Mouse (Mus musculus) myocyte (in vitro differentiated cells): ENCODE measurements around the gene Dnah8. TPM values are rescaled to one million over a fixed set of nuclear protein-coding genes. Genes with fewer than 3 reads are reported as not detected.

ENCODE experiments used
- H3K27me3 ChIP-seq: one replicate; pipeline ENCODE4 v1.6.1; 2011; ENCODE audit not compliant: control insufficient read depth, insufficient read depth, insufficient read length
- H3K36me3 ChIP-seq: one replicate; pipeline ENCODE4 v1.6.1; 2011; ENCODE audit not compliant: control insufficient read depth, insufficient read depth
- H3K4me2 ChIP-seq: one replicate; pipeline ENCODE4 v1.6.1; 2011; ENCODE audit warnings: low read depth, control low read depth
- H3K4me3 ChIP-seq: one replicate; pipeline ENCODE4 v1.5.1; 2011; ENCODE audit warnings: mild to moderate bottlenecking, control low read depth, moderate library complexity
- H3K79me2 ChIP-seq: one replicate; pipeline ENCODE4 v1.6.1; 2011; ENCODE audit not compliant: control insufficient read depth, insufficient read depth
- H3ac ChIP-seq: one replicate; pipeline ENCODE4 v1.6.1; 2011; ENCODE audit not compliant: control insufficient read depth, insufficient read length
- CEBPB ChIP-seq: IDR thresholded peaks from 2 replicates; pipeline ENCODE4 v1.6.1; 2011; ENCODE audit warnings: mild to moderate bottlenecking, moderate library complexity; ENCODE audit not compliant: poor library complexity, insufficient read depth, severe bottlenecking
- E2F4 ChIP-seq: IDR thresholded peaks from one replicate; pipeline ENCODE4 v1.6.1; 2011; ENCODE audit warnings: mild to moderate bottlenecking, control low read depth, moderate library complexity; ENCODE audit not compliant: insufficient read depth
- MAX ChIP-seq: IDR thresholded peaks from one replicate; pipeline ENCODE4 v1.6.1; 2011; ENCODE audit warnings: low read depth, mild to moderate bottlenecking, control low read depth
- MYOD1 ChIP-seq, 3 experiments: IDR thresholded peaks; one replicate each; pipeline ENCODE4 v1.6.1; 2011; ENCODE audit warnings: control low read depth in 2 of 3, low read depth in 2 of 3, mild to moderate bottlenecking in 2 of 3, moderate library complexity in 1 of 3; ENCODE audit not compliant: insufficient read length in 2 of 3, control insufficient read depth in 1 of 3
- MYOG ChIP-seq, 3 experiments: IDR thresholded peaks; one replicate each; pipeline ENCODE4 v1.6.1; 2011; ENCODE audit warnings: control low read depth in 2 of 3, low read depth in 2 of 3, mild to moderate bottlenecking in 2 of 3; ENCODE audit not compliant: insufficient read length in 2 of 3, control insufficient read depth in 1 of 3, insufficient read depth in 1 of 3
- POLR2A ChIP-seq: IDR thresholded peaks from one replicate; pipeline ENCODE4 v1.6.1; 2011; ENCODE audit warnings: low read depth, mild to moderate bottlenecking, control low read depth, moderate library complexity; ENCODE audit not compliant: insufficient read length
- POLR2AphosphoS2 ChIP-seq: IDR thresholded peaks from one replicate; pipeline ENCODE4 v1.6.1; 2011; ENCODE audit warnings: low read depth, control low read depth; ENCODE audit not compliant: insufficient read length
- REST ChIP-seq: IDR thresholded peaks from one replicate; pipeline ENCODE4 v1.6.1; 2011; ENCODE audit warnings: mild to moderate bottlenecking, control low read depth, moderate library complexity; ENCODE audit not compliant: insufficient read depth, insufficient read length
- SRF ChIP-seq: IDR thresholded peaks from one replicate; pipeline ENCODE4 v1.6.1; 2011; ENCODE audit warnings: low read depth; ENCODE audit not compliant: control insufficient read depth, insufficient read length
- TCF12 ChIP-seq: IDR thresholded peaks from one replicate; pipeline ENCODE4 v1.6.1; 2011; ENCODE audit warnings: mild to moderate bottlenecking, control low read depth; ENCODE audit not compliant: poor library complexity, insufficient read depth, severe bottlenecking
- TCF3 ChIP-seq: IDR thresholded peaks from one replicate; pipeline ENCODE4 v1.6.1; 2011; ENCODE audit warnings: low read depth, control low read depth; ENCODE audit not compliant: insufficient read length
- USF1 ChIP-seq: IDR thresholded peaks from one replicate; pipeline ENCODE4 v1.6.1; 2011; ENCODE audit warnings: low read depth, mild to moderate bottlenecking, control low read depth, moderate library complexity
- polyA plus RNA-seq: library from polyadenylated mRNA; unstranded; fragments of >200 nt; fragmentation: generic; extraction: Trizol; gene quantifications from one replicate; pipeline ENCODE4 v1.2.1, GENCODE M21; 2012; ENCODE audit warnings: missing spikeins

Dnah8 gene
- polyA plus RNA-seq, 1 experiment, result 0.08 TPM

DNA sequence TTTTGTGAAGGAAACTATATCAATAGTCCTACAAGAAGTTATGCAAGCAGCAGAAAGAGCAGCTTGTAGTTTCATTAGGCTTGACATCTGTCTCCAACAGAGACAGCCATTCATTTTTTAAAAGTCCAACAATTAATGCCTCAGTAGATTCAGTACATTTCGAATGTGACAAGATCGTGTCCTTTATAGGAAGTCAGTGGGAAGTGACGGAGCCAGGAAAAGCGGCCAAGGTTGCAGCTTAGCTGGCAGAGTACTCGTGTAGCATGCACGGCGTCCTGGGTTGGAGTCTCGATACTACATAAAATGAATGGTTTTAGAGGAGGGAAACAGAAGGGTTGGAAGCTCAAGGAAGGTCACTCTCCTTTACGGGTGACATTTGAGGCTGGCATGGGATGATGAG is 242.8 kb downstream of the Dnah8 start:
- H3K79me2 ChIP-seq, result no peaks in the 10 kb centered on the region
- no peak overlapping the region for H3ac ChIP-seq
- TF ChIP-seq MYOD1 (IDR thresholded peaks at IDR 0.05; ENCODE audit: control insufficient read depth in 1 of 3, insufficient read length in 2 of 3, low read depth in 2 of 3) (no peak), REST (no peak), SRF (no peak), TCF12 (no peak), TCF3 (no peak), CEBPB (no peak)
- H3K27me3 ChIP-seq, result no peaks in the 10 kb centered on the region
- no peaks in the 10 kb centered on the region for H3K36me3 ChIP-seq
- peak overlapping the region; percentile 7 for H3K4me2 ChIP-seq
- no peak overlapping the region for H3K4me3 ChIP-seq

DNA sequence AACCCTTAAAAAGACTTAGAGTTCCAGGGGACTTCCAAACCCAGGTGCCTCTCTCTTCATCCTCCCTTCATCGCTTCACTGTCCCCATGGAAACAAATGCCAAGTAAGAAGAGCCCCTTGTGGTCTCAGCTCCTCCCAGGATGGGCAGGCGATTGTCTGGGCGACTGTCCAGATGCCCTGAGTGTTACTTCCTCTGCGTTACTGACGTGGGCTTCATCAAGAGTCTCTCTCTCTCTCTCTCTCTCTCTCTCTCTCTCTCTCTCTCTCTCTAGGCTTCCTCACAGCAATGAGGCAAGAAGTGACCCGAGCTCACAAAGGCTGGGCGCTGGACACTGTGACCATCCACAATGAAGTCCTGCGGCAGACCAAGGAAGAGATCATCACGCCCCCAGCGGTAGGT is 246.9 kb downstream of the Dnah8 start:
- Histone ChIP-seq H3ac (no peak overlapping the region), H3K4me2 (no peak overlapping the region), H3K27me3 (no peaks in the 10 kb centered on the region), H3K36me3 (no peaks in the 10 kb centered on the region), H3K79me2 (no peaks in the 10 kb centered on the region), H3K4me3 (no peak overlapping the region)
- no peak for TF ChIP-seq MYOD1 (IDR thresholded peaks at IDR 0.05; ENCODE audit: control insufficient read depth in 1 of 3, insufficient read length in 2 of 3, low read depth in 2 of 3)
- TF ChIP-seq TCF3, result no peak
- no peak for TF ChIP-seq POLR2A
- no peak for TF ChIP-seq USF1
- no peak for TF ChIP-seq CEBPB
- no peak for TF ChIP-seq MAX
- TF ChIP-seq POLR2AphosphoS2, result no peak
- TF ChIP-seq REST, result no peak
- no peak for TF ChIP-seq TCF12
- no peak for TF ChIP-seq E2F4
- no peak for TF ChIP-seq SRF
- no peak for TF ChIP-seq MYOG (IDR thresholded peaks at IDR 0.05; ENCODE audit: control insufficient read depth in 1 of 3, insufficient read depth in 1 of 3, insufficient read length in 2 of 3, low read depth in 2 of 3)

GRCm38 (mm10) chr17:30874276-30874675 is 250.1 kb downstream of the Dnah8 start:
- no peaks in the 10 kb centered on the region for H3K79me2 ChIP-seq
- H3ac ChIP-seq, result no peak overlapping the region
- no peak overlapping the region for H3K4me2 ChIP-seq
- TF ChIP-seq CEBPB, result no peak
- no peak for TF ChIP-seq MYOG (IDR thresholded peaks at IDR 0.05; ENCODE audit: control insufficient read depth in 1 of 3, insufficient read depth in 1 of 3, insufficient read length in 2 of 3, low read depth in 2 of 3)
- H3K4me3 ChIP-seq, result no peak overlapping the region
- no peaks in the 10 kb centered on the region for H3K27me3 ChIP-seq
- H3K36me3 ChIP-seq, result no peaks in the 10 kb centered on the region

- Histone ChIP-seq H3K4me3 (no peak overlapping the region), H3ac (no peak overlapping the region), H3K4me2 (no peak overlapping the region), H3K27me3 (no peaks in the 10 kb centered on the region), H3K36me3 (no peaks in the 10 kb centered on the region), H3K79me2 (no peaks in the 10 kb centered on the region)
- no peak for TF ChIP-seq POLR2A
- no peak for TF ChIP-seq E2F4
- no peak for TF ChIP-seq TCF3
- no peak for TF ChIP-seq TCF12
- TF ChIP-seq MYOD1 (IDR thresholded peaks at IDR 0.05; ENCODE audit: control insufficient read depth in 1 of 3, insufficient read length in 2 of 3, low read depth in 2 of 3), result no peak
- no peak for TF ChIP-seq MAX
Measured at GRCm38 (mm10) chr17:30877456-30877855, 253.3 kb downstream of the Dnah8 start.

- Histone ChIP-seq H3K36me3 (no peaks in the 10 kb centered on the region), H3K79me2 (no peaks in the 10 kb centered on the region), H3ac (no peak overlapping the region), H3K4me2 (no peak overlapping the region), H3K4me3 (no peak overlapping the region), H3K27me3 (no peaks in the 10 kb centered on the region)
- TF ChIP-seq MYOD1 (IDR thresholded peaks at IDR 0.05; ENCODE audit: control insufficient read depth in 1 of 3, insufficient read length in 2 of 3, low read depth in 2 of 3), result no peak
- TF ChIP-seq E2F4, result no peak
- no peak for TF ChIP-seq POLR2AphosphoS2
Measured at GRCm38 (mm10) chr17:30878626-30879025, 254.5 kb downstream of the Dnah8 start.

DNA sequence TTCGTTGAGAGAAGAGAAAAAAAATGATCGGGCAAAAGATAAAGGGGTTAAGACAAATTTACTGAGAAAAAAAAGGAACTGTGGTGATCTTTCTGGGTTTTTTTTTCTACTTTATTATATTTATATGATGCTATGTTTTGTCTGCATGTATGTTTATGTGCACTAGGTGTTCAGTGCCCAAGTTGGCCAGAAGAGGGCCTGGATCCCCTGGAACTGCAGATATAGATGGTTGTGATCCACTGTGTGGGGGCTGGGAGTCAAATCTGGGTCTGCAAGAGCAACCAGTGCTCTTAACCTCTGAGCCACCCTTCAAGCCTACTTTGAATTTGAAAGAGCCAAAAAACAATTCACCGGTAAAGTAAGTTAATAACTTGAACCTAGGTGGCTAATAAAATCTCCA is 256.2 kb downstream of the Dnah8 start:
- Histone ChIP-seq H3K79me2 (no peaks in the 10 kb centered on the region), H3K36me3 (no peaks in the 10 kb centered on the region), H3ac (no peak overlapping the region), H3K4me2 (no peak overlapping the region), H3K27me3 (no peaks in the 10 kb centered on the region), H3K4me3 (no peak overlapping the region)
- TF ChIP-seq TCF12 (no peak), USF1 (no peak), E2F4 (no peak), TCF3 (no peak), REST (no peak), MYOG (IDR thresholded peaks at IDR 0.05; ENCODE audit: control insufficient read depth in 1 of 3, insufficient read depth in 1 of 3, insufficient read length in 2 of 3, low read depth in 2 of 3) (no peak), POLR2A (no peak), CEBPB (no peak), MYOD1 (IDR thresholded peaks at IDR 0.05; ENCODE audit: control insufficient read depth in 1 of 3, insufficient read length in 2 of 3, low read depth in 2 of 3) (no peak), SRF (no peak), POLR2AphosphoS2 (no peak), MAX (no peak)
